Mouse (Mus musculus): ENCODE measurements around the gene Cpa5. TPM values are rescaled to one million over a fixed set of nuclear protein-coding genes. Genes with fewer than 3 reads are reported as not detected.

Gene Cpa5
- polyA plus RNA-seq, 1 experiment: not detected

DNA sequence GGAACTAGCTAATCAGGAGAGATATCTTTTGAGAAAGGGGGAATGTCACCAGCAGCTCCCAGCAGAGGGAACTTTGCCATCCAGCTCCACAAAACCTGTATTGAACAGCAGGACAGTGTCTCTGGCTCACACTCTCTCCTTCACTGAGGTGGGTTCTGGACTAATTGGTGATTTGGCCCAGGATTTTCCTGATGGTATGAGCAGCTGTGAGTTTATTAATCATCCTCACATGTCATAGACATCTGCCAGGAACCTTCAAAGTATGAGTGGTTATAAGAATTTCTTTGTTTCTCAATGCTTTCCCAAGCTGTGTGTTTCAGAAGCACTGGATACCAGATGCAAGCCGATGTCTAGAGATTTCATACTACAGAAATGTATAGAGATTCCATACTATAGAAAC is 35.9 kb upstream of the Cpa5 start:
- no peak for TF ChIP-seq POLR2A (IDR thresholded peaks at IDR 0.05; ENCODE audit: insufficient read depth, low read depth, low read length)
- TF ChIP-seq CTCF (IDR thresholded peaks at IDR 0.05; ENCODE audit: insufficient read depth, low read depth, low read length): no peak
- Histone ChIP-seq H3K4me3 (ENCODE audit: insufficient read depth, low read depth, low read length) (no peak overlapping the region), H3K27ac (ENCODE audit: insufficient read depth, low read depth, low read length) (no peak overlapping the region), H3K4me1 (ENCODE audit: control insufficient read depth, insufficient read depth, low read length) (peaks cover 9% of the 10 kb centered on the region)
- WGBS: 93% methylated on average over 1 of the region's 1 CpGs

DNA sequence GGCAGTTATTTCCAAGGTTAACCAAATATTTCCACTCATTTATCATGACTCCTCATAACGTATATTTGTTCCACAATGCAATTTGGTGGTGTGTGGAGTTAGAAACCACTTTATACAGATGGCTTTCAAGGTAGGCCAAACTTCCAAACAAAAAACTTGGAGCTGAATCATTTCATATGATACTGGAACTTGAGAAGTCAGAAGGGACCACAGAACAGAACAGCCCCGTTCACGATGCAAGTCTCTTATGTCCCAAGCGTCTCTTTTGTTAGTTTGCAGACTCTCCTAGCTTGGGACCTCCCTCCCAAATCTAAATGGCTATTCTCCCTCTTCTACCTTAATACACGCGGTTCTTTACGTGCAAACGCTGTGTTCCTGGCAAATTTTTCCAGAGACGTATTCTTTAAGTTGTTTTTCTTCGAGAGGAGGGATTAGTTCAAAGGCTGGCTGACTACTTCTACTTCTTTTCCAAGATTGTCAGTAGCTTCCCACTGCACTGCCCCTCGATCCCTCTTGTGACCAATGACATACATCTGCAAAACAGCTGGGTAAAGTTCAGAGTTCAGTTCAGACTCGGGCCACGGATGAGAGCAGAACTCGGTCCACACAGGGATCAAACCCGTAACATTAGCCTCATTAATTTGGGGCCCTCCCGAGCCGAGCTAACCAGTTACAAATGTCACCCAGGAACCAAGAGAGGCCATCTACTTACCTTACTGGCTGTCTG is 34.2 kb upstream of the Cpa5 start:
- Histone ChIP-seq H3K4me3 (ENCODE audit: insufficient read depth, low read depth, low read length) (no peak overlapping the region), H3K4me1 (ENCODE audit: control insufficient read depth, insufficient read depth, low read length) (peaks cover 9% of the 10 kb centered on the region), H3K27ac (ENCODE audit: insufficient read depth, low read depth, low read length) (no peak overlapping the region)
- TF ChIP-seq CTCF (IDR thresholded peaks at IDR 0.05; ENCODE audit: insufficient read depth, low read depth, low read length): no peak
- no peak for TF ChIP-seq POLR2A (IDR thresholded peaks at IDR 0.05; ENCODE audit: insufficient read depth, low read depth, low read length)
- 90% methylated on average over 17 of the region's 17 CpGs for WGBS

DNA sequence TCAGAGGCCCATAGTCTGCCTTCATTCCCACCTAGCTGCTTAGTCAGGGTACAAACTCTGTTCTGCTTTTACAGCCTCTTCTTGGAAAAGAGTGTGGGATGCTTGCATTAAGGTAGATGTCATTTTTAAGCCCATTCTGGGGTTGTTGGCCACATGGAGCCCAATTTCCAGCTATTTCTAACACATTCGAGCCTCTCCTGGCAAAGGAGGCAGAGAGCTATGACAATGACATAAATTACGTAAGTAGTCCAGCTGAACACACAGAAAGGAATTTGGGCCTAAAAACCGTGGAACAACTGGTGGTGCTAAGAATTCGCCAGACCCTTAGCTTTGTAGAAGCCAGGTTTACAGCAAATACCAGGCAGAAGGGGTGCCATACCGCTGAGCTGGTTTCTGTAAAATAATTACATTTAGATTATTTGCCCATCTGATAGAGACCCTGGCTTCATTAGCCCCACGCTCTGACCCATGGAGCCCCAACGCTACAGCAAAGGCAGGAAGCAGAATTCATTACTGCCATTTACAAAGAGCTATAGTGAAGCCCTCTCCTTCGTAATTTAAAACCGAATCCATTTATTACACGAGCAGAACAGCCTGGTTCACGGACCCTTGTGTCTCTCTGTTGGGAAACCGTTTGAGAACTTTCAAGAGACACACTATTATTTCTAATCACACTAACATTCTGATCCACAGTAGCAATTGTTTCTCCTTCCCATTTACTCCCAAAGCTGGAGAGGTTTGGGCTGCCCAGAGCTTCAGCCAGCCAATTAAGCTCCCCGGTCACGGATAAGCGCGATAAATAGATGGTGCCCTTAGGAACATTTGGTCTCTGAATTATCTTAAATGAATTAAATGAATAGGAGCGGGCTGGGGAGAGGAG is 30.6 kb upstream of the Cpa5 start:
- 72% methylated on average over 17 of the region's 17 CpGs for WGBS
- H3K4me3 ChIP-seq (ENCODE audit: insufficient read depth, low read depth, low read length): no peak overlapping the region
- no peak for TF ChIP-seq POLR2A (IDR thresholded peaks at IDR 0.05; ENCODE audit: insufficient read depth, low read depth, low read length)
- TF ChIP-seq CTCF (IDR thresholded peaks at IDR 0.05; ENCODE audit: insufficient read depth, low read depth, low read length): no peak
- no peaks in the 10 kb centered on the region for H3K4me1 ChIP-seq (ENCODE audit: control insufficient read depth, insufficient read depth, low read length)
- H3K27ac ChIP-seq (ENCODE audit: insufficient read depth, low read depth, low read length): no peak overlapping the region

DNA sequence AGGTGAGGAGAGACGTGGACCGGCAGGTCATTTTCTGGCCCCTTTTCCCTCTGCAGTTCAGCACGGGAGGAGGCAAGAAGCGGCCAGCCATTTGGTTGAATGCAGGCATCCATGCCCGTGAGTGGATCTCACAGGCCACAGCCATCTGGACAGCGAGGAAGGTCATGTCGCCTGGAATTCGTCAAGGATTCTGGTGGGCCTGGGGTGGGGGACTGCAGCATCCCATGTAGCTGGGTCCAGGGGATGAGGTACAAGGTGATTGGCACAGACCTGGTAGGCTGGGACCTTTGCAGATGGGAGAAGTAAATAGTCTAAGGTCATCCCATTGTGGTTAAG is 30.0 kb upstream of the Cpa5 start:
- no peak overlapping the region for H3K27ac ChIP-seq (ENCODE audit: insufficient read depth, low read depth, low read length)
- TF ChIP-seq CTCF (IDR thresholded peaks at IDR 0.05; ENCODE audit: insufficient read depth, low read depth, low read length): no peak
- no peak for TF ChIP-seq POLR2A (IDR thresholded peaks at IDR 0.05; ENCODE audit: insufficient read depth, low read depth, low read length)
- WGBS: 61% methylated on average over 8 of the region's 8 CpGs

DNA sequence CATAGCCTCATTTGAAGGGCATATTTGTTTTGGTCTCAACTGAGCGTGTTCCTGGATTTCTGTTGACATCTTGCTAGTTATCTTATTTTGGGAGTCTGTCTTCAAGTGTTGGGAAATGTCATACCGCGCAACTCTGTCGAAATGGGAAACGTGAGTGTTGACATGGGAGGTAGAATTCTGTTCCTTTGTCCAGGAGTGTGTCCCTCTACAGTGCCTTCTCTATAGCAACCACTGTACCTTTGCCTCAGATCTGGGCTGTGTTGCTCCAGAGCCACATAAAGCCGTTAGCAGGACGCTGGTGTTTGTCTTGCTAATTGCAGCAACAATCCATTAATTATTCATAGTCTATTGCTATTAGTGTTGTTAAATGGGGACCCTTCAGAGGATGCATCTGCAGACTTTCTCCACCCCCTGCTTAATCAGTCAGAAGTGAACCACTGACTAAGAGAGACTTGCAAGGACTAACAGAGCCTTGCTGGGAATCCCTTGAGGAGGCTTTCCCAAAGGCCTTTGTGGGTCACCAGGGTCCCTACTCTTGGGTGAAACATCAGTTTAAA is 23.8 kb upstream of the Cpa5 start:
- 53% methylated on average over 7 of the region's 7 CpGs for WGBS
- Histone ChIP-seq H3K4me3 (ENCODE audit: insufficient read depth, low read depth, low read length) (no peak overlapping the region), H3K27ac (ENCODE audit: insufficient read depth, low read depth, low read length) (no peak overlapping the region), H3K4me1 (ENCODE audit: control insufficient read depth, insufficient read depth, low read length) (no peaks in the 10 kb centered on the region)
- TF ChIP-seq CTCF (IDR thresholded peaks at IDR 0.05; ENCODE audit: insufficient read depth, low read depth, low read length) (no peak), POLR2A (IDR thresholded peaks at IDR 0.05; ENCODE audit: insufficient read depth, low read depth, low read length) (no peak)

More for the DNA sequence above, 30.0 kb upstream of the Cpa5 start:
- Histone ChIP-seq H3K4me3 (ENCODE audit: insufficient read depth, low read depth, low read length) (no peak overlapping the region), H3K4me1 (ENCODE audit: control insufficient read depth, insufficient read depth, low read length) (no peaks in the 10 kb centered on the region)

DNA sequence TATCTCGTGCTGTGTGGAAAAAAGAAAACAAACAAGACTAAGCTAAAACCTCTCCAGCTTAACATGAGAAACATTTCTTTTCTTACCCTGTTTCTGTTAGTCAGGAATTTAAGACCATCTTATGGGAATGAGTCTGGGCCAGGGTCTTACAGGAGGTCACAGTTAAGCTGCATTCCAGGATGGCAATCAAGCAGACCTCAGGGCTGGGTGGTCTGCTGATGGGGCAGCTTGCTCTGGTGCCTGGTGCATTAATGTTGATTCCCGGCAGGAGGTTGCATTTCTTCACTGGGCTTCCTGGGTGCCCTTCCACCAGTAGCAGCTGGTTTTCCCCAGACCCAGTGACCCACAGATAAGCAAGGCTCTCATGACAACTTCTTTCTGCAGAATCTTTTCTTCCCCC is 21.0 kb upstream of the Cpa5 start:
- Histone ChIP-seq H3K4me3 (ENCODE audit: insufficient read depth, low read depth, low read length) (no peak overlapping the region), H3K4me1 (ENCODE audit: control insufficient read depth, insufficient read depth, low read length) (no peaks in the 10 kb centered on the region), H3K27ac (ENCODE audit: insufficient read depth, low read depth, low read length) (no peak overlapping the region)
- WGBS: 85% methylated on average over 2 of the region's 2 CpGs
- no peak for TF ChIP-seq POLR2A (IDR thresholded peaks at IDR 0.05; ENCODE audit: insufficient read depth, low read depth, low read length)
- TF ChIP-seq CTCF (IDR thresholded peaks at IDR 0.05; ENCODE audit: insufficient read depth, low read depth, low read length): no peak

DNA sequence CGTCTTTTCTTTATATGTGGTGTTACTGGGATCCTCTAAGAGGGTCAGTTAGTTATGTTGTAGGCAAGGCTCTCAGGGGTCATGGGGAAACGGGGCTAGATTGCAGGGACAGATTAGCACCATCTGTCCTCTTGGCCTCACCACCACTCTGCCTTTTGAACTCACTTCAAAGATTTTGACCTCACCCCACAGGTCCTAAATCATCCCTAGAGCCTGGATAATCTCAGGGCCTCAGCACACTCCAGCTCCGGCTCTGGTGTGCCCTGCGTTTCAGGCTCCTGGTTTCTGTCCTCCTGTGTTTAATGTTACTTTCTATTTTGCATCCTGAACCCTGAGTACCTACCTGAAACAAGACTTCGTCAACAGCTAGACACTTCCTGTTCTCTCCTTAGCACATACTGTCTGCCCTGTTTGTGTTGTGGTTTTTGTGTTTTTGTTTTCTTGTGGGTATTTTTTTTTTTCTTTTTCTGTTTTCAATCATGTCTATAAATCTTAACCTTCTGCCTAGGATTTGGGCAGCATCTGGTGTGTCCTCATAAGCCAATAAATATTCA is 18.9 kb upstream of the Cpa5 start:
- 96% methylated on average over 5 of the region's 5 CpGs for WGBS

DNA sequence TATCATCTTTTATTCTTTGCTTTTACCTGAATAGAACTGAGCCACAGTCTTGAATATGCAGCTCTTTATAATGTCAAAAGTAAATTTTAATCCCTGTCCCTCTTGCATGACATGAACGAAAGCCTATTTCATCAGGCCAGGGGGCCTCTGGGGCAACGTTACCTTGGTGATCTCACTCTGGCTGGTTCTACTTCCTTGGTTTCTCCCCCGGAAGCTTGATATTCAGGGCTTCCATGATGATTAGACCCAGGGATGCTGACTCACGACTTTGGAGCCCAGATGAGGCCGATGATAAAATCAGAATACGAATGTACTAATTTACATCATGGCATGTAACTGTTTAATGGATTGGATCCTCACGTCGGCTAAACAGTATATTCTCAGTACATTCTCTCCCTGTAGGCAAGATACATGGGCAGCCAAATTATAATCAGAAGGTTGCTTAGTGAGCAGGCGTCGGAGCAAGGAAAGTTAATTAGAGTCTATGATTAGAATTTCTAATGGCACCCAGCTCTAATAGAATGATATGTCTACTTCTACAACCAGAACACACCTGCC is 18.3 kb upstream of the Cpa5 start:
- 52% methylated on average over 10 of the region's 10 CpGs for WGBS

More for the DNA sequence above, 18.9 kb upstream of the Cpa5 start:
- Histone ChIP-seq H3K4me3 (ENCODE audit: insufficient read depth, low read depth, low read length) (no peak overlapping the region), H3K27ac (ENCODE audit: insufficient read depth, low read depth, low read length) (no peak overlapping the region), H3K4me1 (ENCODE audit: control insufficient read depth, insufficient read depth, low read length) (no peaks in the 10 kb centered on the region)
- TF ChIP-seq CTCF (IDR thresholded peaks at IDR 0.05; ENCODE audit: insufficient read depth, low read depth, low read length): no peak
- TF ChIP-seq POLR2A (IDR thresholded peaks at IDR 0.05; ENCODE audit: insufficient read depth, low read depth, low read length): no peak

More for the DNA sequence above, 18.3 kb upstream of the Cpa5 start:
- H3K27ac ChIP-seq (ENCODE audit: insufficient read depth, low read depth, low read length): no peak overlapping the region
- no peaks in the 10 kb centered on the region for H3K4me1 ChIP-seq (ENCODE audit: control insufficient read depth, insufficient read depth, low read length)
- H3K4me3 ChIP-seq (ENCODE audit: insufficient read depth, low read depth, low read length): no peak overlapping the region
- TF ChIP-seq POLR2A (IDR thresholded peaks at IDR 0.05; ENCODE audit: insufficient read depth, low read depth, low read length) (no peak), CTCF (IDR thresholded peaks at IDR 0.05; ENCODE audit: insufficient read depth, low read depth, low read length) (no peak)

Measured in olfactory bulb, adult 2 months (tissue).